In the genomic region with DNA sequence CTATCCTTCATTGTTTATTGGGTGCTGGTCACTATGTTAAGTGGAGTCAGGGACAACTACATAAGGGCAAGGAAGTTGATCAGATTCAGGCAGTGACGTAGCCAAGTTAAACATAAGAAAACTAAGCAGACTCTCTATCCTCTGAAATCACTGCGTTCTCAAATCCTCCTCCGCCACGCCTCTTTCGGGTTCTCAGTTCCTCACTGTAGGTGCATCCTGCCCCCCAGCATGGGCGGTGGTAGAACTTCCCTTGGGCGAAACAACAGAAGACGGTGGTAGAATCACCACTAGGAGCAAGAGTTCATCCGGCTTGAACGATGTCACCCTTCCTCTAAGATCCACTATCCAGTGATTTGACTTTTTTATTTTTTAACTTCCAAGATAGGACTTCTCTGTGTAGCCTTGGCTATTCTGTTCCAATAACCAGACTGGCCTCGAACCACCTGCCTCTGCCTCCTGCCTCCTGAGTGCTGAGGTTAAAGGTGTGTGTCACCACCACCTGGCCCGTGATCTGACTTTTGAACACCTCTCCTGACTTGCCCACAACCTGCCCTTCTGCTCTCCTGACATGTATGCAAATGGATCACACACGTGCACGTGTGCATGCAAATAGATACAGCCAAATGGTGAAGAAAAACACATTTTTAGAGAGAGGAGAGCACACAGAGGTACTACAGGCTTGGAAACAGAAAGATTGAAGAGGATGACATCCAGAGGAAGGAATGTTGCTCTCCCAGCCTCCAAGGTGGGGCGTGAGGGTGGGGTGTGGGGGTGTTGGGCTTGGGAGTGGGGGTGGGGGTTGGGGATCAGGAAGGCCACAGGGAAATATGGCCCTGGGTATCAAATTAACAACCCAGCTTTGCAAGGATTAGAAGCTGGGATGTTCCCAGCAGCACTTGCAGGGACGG, we compare ENCODE assay signal across 30 mouse cellular contexts. TPM values are rescaled to one million over a fixed set of nuclear protein-coding genes. Genes with fewer than 3 reads are reported as not detected.
A peak's percentile ranks its signal among the peaks of the same experiment; 100 is the strongest.
DNase-seq lines count a peak whose midpoint lies in the region; ATAC-seq and TF ChIP-seq lines count a peak whose summit lies in the region.
"Had no signal": no experiment of that assay in that cellular context is flagged by ENCODE, and none has a peak within 500 bp of the region (broad histone marks: within the 10 kb centered on the region; RNA-seq: fewer than 3 reads in every experiment).

No protein-coding gene starts in this region.

- 82% methylated on average over 16 of the region's 16 CpGs for WGBS in heart, adult 2 months
- WGBS in stomach, embryonic 16.5 days, result 78% methylated on average over 16 of the region's 16 CpGs
- 84% methylated on average over 16 of the region's 16 CpGs for WGBS in forebrain, embryonic 16.5 days

- no peak for TF ChIP-seq CTCF in heart, adult 2 months (IDR thresholded peaks at IDR 0.05)

- no peaks in the 10 kb centered on the region for H3K27me3 ChIP-seq in heart, adult 2 months (ENCODE audit: control insufficient read depth, insufficient read depth, low read length)
- no peaks in the 10 kb centered on the region for H3K27me3 ChIP-seq in stomach, embryonic 16.5 days (ENCODE audit: control insufficient read depth, insufficient read depth, low read length)
- no peaks in the 10 kb centered on the region for H3K27me3 ChIP-seq in forebrain, embryonic 16.5 days (replicated peaks; ENCODE audit: control insufficient read depth, insufficient read depth, low read length)
- H3K27me3 ChIP-seq: embryonic facial prominence, embryonic 13.5 days; forebrain, embryonic 13.5 days; heart, embryonic 13.5 days had no signal

- ATAC-seq in megakaryocyte, adult 5-6 weeks (ENCODE audit: poor library complexity, severe bottlenecking), result peak; percentile 47
- ATAC-seq in stomach, embryonic 16.5 days (ENCODE audit: insufficient read depth, low FRiP score), result no peak
- no peak for ATAC-seq in forebrain, embryonic 16.5 days
- ATAC-seq: activated CD4-positive, CD25-positive, alpha-beta regulatory T cell, adult 4 months; CD4-positive, CD25-positive, alpha-beta regulatory T cell, adult 4 months; forebrain, embryonic 13.5 days; forebrain, postnatal 0 days; hindbrain, postnatal 0 days; inflammation-experienced regulatory T-cells, adult 6 months had no signal

- intact Hi-C loops in heart, adult 2 months (cut with DNase I), result no loop called here

- H3K4me3 ChIP-seq in heart, adult 2 months, result no peak overlapping the region
- no peak overlapping the region for H3K4me3 ChIP-seq in stomach, embryonic 16.5 days (replicated peaks; ENCODE audit: low read length)
- H3K4me3 ChIP-seq in forebrain, embryonic 16.5 days (replicated peaks; ENCODE audit: low read length), result no peak overlapping the region
- H3K4me3 ChIP-seq: embryonic facial prominence, embryonic 13.5 days; forebrain, embryonic 10.5 days; forebrain, embryonic 13.5 days; gastrocnemius, adult 2 months; heart, embryonic 10.5 days; heart, embryonic 13.5 days had no signal

- H3K36me3 ChIP-seq in heart, adult 2 months (ENCODE audit: control insufficient read depth, insufficient read depth, low read length), result no peaks in the 10 kb centered on the region
- no peaks in the 10 kb centered on the region for H3K36me3 ChIP-seq in stomach, embryonic 16.5 days (ENCODE audit: control insufficient read depth, insufficient read depth, low read length)
- no peaks in the 10 kb centered on the region for H3K36me3 ChIP-seq in forebrain, embryonic 16.5 days (ENCODE audit: control insufficient read depth, insufficient read depth)
- H3K36me3 ChIP-seq: embryonic facial prominence, embryonic 13.5 days; forebrain, embryonic 10.5 days; heart, embryonic 10.5 days; heart, embryonic 13.5 days had no signal

- peak; percentile 48 for DNase-seq in heart, adult 11 months
- DNase-seq in heart, adult 2 months, result no peak
- DNase-seq in A20 (ENCODE audit: low read depth, low spot score), result peak; percentile 41
- DNase-seq in embryo, embryonic 9.5 days (ENCODE audit: extremely low spot score), result no peak
- DNase-seq: adrenal gland, adult 8-10 months; adrenal gland, postnatal 25 days; cerebellum, adult 11-12 months; cerebellum, adult 8-10 months; cerebellum, postnatal 10 days; cerebellum, postnatal 36 days; forebrain, postnatal 0 days; gastrocnemius, adult 2 months; gastrocnemius, postnatal 14 days; heart, adult 18-20 months; heart, postnatal 14 days; heart, postnatal 4 days had no signal

- no peaks in the 10 kb centered on the region for H3K79me2 ChIP-seq in heart, adult 2 months (replicated peaks; ENCODE audit: control insufficient read depth, insufficient read depth, low read length)

- no peak for TF ChIP-seq EP300 in heart, adult 2 months (IDR thresholded peaks at IDR 0.05; ENCODE audit: insufficient read depth, low read depth, low read length)

- no peak overlapping the region for H3K9ac ChIP-seq in heart, adult 2 months (ENCODE audit: low read depth, low read length)
- no peak overlapping the region for H3K9ac ChIP-seq in stomach, embryonic 16.5 days (ENCODE audit: low read length)
- H3K9ac ChIP-seq in forebrain, embryonic 16.5 days (replicated peaks; ENCODE audit: low read depth, low read length), result no peak overlapping the region
- H3K9ac ChIP-seq: embryonic facial prominence, embryonic 13.5 days; forebrain, embryonic 13.5 days; forebrain, postnatal 0 days; heart, embryonic 13.5 days; hindbrain, embryonic 14.5 days had no signal

- no peak overlapping the region for H3K4me2 ChIP-seq in stomach, embryonic 16.5 days (ENCODE audit: low read depth, low read length)
- no peak overlapping the region for H3K4me2 ChIP-seq in forebrain, embryonic 16.5 days (ENCODE audit: low read length)
- H3K4me2 ChIP-seq: embryonic facial prominence, embryonic 13.5 days; forebrain, embryonic 13.5 days; heart, embryonic 13.5 days; hindbrain, embryonic 14.5 days had no signal

- no peak overlapping the region for H3K27ac ChIP-seq in heart, adult 2 months
- H3K27ac ChIP-seq in stomach, embryonic 16.5 days (ENCODE audit: low read length), result peak overlapping the region; percentile 17; the same call in 1 of the 2 replicates
- no peak overlapping the region for H3K27ac ChIP-seq in forebrain, embryonic 16.5 days (ENCODE audit: low read length)
- H3K27ac ChIP-seq: embryonic facial prominence, embryonic 13.5 days; forebrain, embryonic 10.5 days; forebrain, embryonic 13.5 days; gastrocnemius, adult 2 months; heart, embryonic 10.5 days; heart, embryonic 13.5 days; hindbrain, embryonic 14.5 days; hindbrain, postnatal 0 days had no signal

- no peak for TF ChIP-seq POLR2A in heart, adult 2 months (IDR thresholded peaks at IDR 0.05; ENCODE audit: insufficient read depth, low read depth, low read length)

- H3K4me1 ChIP-seq in heart, adult 2 months (ENCODE audit: control insufficient read depth, insufficient read depth, low read length), result no peaks in the 10 kb centered on the region; the same call in 1 of the 2 replicates
- H3K4me1 ChIP-seq in stomach, embryonic 16.5 days (ENCODE audit: control insufficient read depth, insufficient read depth, low read length), result 0 out of 2 replicates have a peak, but pooled peaks cover 3% of the 10 kb centered on the region
- H3K4me1 ChIP-seq in forebrain, embryonic 16.5 days (replicated peaks; ENCODE audit: control insufficient read depth, insufficient read depth, low read length), result no peaks in the 10 kb centered on the region
- H3K4me1 ChIP-seq: forebrain, embryonic 10.5 days; forebrain, embryonic 13.5 days had no signal

- no peaks in the 10 kb centered on the region for H3K9me3 ChIP-seq in stomach, embryonic 16.5 days (replicated peaks; ENCODE audit: control insufficient read depth, low read length)
- H3K9me3 ChIP-seq in forebrain, embryonic 16.5 days (ENCODE audit: control insufficient read depth, low read length), result no peaks in the 10 kb centered on the region
- H3K9me3 ChIP-seq: embryonic facial prominence, embryonic 13.5 days; forebrain, embryonic 10.5 days; forebrain, embryonic 13.5 days; heart, embryonic 10.5 days; heart, embryonic 13.5 days had no signal

RNA-seq across cellular contexts. Expression of a gene that starts 20.7 kb away (rescaled TPM):
- total RNA-seq in heart, adult 2 months (2021), result 10 to 100 TPM; 83.6 to 84.1 TPM
- polyA plus RNA-seq in heart, adult 2 months (2012; rRNA removed), result 33.5 and 61.2 TPM in 2 replicates
- 77.9 and 85.2 TPM in 2 replicates for total RNA-seq in megakaryocyte, adult 5-6 weeks (2015)
- 137 and 138 TPM in 2 replicates for total RNA-seq in megakaryocyte, adult 5-6 weeks (2017)
- polyA plus RNA-seq in stomach, embryonic 16.5 days (2015; fragmentation: Nextera tagmentation; extraction: Ambion mirVana), result 31.9 and 34.9 TPM in 2 replicates
- polyA plus RNA-seq in forebrain, embryonic 16.5 days (2015; fragmentation: Nextera tagmentation; extraction: Ambion mirVana), result 41.1 and 43.2 TPM in 2 replicates

RNA-seq across cellular contexts. Expression of a gene that starts 39.4 kb away (rescaled TPM):
- total RNA-seq in heart, adult 2 months (2021), result 10 to 100 TPM in 1 of 2 experiments, 1 to 10 TPM in 1; 7.5 to 16.3 TPM
- polyA plus RNA-seq in heart, adult 2 months (2012; rRNA removed), result 16.0 and 20.1 TPM in 2 replicates
- 3.7 and 8.9 TPM in 2 replicates for total RNA-seq in megakaryocyte, adult 5-6 weeks (2015)
- total RNA-seq in megakaryocyte, adult 5-6 weeks (2017), result 4.3 and 11.1 TPM in 2 replicates
- polyA plus RNA-seq in stomach, embryonic 16.5 days (2015; fragmentation: Nextera tagmentation; extraction: Ambion mirVana), result 2.7 and 3.2 TPM in 2 replicates
- 1.1 and 1.5 TPM in 2 replicates for polyA plus RNA-seq in forebrain, embryonic 16.5 days (2015; fragmentation: Nextera tagmentation; extraction: Ambion mirVana)
- polyA plus RNA-seq: C2C12 had no signal

Comparison
In these comparisons a context has a peak if more than half of its experiments do, and no peak if none do; other contexts are left out.
1. DNase-seq: peak in heart, adult 11 months (single experiment) and A20 (single experiment); none in heart, adult 2 months (0 of 2) and embryo, embryonic 9.5 days (single experiment).